Mouse (Mus musculus): Measurements from ENCODE around the gene Camta1.

- TF ChIP-seq POLR2A (IDR thresholded peaks at IDR 0.05; ENCODE audit: borderline replicate concordance, low read depth, low read length) (no peak), CTCF (IDR thresholded peaks at IDR 0.05; ENCODE audit: low read depth, low read length) (no peak)
Measured at GRCm38 (mm10) chr4:151454611-151455010, 407.1 kb downstream of the Camta1 start.

Measured in bone marrow macrophage, adult 2 months (primary cell).